Mouse (Mus musculus) cerebellum, adult 18-20 months (tissue): ENCODE data around the gene Zfp709.
"Not testable (repeated sequence)": the region's sequence is repeated elsewhere in the genome, so short reads cannot be mapped to it uniquely, and the experiment has no call there.

Experiments
- DNase-seq, 2 experiments: peaks; one replicate each; pipeline ENCODE4 v3.0.0; 2021

Zfp709 gene

DNA sequence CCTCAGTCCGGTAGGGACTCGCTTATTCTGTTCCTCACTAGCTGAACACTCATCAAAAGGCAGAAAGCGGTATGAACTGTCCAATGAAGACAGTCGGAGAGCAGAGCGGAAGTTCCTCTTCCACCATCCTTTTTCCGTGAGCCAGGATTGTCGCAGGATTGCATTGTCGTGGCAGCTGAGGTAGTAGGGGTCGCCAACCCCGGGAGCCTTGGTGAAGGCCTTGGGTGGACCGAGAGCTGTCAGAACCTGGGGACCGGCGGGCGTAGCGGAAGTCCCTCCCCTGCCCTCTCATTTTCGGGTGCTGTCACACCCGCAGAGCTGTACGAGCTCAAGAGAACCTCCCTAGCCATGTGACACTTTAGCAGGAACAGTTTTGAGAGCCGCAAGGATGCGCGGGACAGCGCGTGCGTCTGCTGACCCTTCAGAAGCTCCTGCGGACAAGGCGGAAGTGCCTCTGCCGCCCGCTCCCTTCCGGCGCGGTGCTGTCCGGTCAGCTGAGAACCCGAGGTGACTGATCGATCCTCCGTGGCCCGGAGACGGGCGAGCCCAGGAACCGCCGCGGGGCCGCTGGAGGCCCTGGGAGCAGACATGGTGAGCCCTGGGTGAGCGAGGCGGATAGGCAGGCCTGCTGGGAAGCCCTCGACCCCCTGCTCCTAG lies at the start of gene Zfp709:
TSS of gene Zfp709 (plus strand) at position 402 of the 657 bp plus-strand sequence.
- peak; percentile 75 to 76 for DNase-seq

DNA sequence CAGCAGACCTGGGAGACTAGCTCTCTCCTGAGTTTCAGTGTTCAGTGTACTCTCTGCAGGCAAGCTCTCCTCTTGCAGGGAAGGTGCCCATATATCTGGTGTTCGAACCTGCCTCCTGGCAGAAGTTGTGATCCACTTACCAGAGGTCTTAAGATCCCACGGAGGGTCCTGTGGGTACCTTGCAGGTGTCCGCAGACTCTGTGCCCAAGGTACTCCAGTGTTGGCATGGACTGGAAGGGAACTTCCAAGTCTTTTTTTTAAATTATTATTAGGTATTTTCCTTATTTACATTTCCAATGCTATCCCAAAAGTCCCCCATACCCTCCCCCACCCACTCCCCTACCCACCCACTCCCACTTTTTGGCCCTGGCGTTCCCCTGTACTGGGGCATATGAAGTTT lies 43.6 kb upstream of the Zfp709 start:
- not testable (repeated sequence) for DNase-seq

DNA sequence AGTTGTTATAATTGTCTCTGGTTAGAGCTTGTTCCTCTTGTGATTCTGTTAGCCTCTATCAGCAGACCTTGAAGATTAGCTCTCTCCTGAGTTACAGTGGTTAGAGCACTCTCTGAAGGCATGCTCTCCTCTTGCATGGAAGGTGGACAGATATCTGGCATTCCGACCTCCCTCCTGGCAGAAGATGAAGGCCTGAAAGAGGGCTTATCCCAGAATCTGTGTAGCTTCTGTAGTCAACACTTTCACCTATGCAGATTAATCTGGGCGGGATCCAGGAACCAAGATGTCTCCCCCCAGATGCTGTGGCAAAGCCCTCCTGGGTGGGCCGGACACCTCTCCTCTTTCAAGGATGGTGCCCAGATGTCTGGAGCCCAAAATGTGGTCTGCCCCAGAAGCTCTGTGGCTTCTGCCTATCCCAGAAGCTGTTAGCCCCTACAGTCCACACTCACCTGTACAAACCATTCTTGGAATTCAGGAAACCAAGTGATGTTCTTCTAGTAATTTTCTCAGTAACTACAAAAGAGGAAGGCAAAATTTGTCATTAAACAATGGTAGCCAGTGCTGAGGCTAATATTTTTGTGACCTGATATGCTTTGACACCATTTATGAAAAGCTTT lies 40.5 kb upstream of the Zfp709 start:
- DNase-seq: not testable (repeated sequence)

DNA sequence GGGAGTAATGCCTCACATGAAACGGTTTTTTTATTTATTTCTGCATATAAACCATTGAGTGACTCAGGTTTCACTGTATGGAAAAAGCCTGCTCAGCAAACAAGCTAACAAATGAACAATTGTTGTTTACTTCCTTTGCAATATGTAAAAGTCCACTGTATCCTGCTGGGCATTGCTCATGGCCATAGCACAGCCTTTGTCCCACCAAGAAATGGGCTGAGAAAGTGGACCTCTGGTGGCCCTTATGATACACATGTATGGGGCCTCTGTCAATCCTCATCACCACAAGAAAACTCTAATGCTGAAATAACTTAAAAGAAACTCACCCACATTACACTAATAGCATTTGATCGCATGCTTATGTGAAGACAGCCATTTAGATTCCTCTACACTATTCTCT lies 39.3 kb upstream of the Zfp709 start:
- not testable (repeated sequence) for DNase-seq

DNA sequence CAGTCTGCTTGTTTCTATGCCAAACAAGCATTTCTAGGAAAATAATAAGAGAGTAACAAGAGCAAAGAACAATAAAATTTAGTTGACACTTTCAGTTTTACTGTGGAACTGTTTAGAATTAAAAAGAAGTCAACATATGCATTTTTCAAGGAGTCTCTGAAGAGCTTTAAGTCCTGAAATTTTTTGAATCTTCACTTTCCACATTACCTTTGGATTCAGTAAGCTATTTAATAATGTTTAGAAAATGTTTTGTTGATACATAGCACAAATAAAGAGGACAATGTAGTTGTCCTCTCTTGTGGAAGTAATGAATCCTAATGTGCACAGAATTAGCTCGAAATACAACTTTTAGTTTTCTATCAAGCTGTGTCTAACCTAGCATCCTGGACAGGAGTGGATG lies 37.4 kb upstream of the Zfp709 start:
- not testable (repeated sequence) for DNase-seq

DNA sequence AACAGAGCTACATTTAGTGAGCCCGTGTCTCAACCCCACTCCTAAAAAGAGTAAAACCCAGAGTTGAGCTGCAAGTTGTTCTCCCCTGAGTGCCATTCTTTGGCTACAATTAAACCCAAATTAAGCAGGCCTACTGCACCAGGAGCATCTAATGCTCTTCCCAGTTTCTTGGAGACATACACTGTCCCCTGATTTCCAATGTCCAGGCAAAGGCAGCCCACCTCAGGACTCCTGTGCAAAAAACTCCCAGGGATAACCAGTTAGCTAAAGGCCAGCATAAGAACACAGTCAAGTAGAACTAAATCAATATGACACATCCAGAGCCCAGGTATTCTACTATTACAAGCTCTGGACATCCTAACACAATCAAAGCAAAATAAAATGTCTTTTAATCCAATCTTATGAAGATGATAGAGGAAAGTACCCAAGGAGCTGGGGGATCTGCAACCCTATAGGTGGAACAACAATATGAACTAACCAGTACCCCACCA lies 35.8 kb upstream of the Zfp709 start:
- DNase-seq: not testable (repeated sequence)

DNA sequence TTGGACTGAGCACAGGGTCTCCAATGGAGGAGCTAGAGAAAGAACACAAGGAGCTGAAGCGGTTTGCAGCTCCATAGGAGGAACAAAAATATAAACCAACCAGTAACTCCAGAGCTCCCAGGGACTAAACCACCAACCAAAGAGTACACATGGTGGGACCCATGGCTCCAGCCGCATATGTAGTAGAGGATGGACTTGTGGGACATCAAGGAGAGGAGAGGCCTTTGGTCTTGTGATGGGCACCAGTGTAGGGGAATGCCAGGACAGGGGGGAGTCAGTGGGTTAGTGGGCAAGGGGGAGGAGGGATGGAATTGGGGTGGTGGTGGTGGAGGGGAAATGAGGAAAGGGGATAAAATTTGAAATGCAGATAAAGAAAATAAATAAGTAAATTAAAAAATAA lies 35.1 kb upstream of the Zfp709 start:
- not testable (repeated sequence) for DNase-seq

DNA sequence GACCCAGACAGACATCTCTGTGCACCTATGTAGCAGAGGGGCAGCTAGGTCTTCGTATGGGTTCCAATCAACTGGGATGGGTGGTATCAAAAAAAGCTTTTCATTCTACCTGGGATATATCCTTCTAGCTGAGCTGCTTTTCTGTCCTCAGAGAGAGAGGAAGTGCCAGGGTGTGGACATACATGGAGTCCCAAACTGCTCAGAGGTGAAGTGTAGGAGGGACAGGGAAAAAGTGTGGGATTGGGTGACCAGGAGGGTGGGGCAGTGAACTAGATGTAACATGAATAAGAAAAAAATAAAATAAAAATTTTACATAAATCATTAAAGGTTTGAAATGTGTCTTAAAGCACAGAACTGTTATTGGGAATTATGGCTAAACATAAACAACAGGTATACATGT lies 30.8 kb upstream of the Zfp709 start:
- DNase-seq: not testable (repeated sequence)

DNA sequence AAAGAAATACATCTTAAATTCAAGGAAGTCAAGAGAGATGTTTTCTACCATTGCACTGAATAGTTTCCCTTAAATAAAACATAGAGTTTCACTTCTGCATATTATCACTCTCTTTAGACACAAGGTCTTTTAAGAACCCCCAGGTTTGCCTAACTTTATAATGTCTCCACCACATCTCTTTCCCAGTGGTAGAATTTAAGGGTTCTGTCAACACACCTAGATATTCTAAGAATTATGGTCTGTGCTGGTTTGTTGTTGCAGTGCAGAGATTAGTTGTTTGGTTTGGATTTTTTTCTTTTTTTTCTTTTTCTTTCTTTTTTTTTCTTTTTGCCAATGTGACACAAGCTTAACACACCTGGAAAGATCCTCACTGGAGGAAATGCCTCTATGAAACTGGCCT lies 28.5 kb upstream of the Zfp709 start:
- not testable (repeated sequence) for DNase-seq

DNA sequence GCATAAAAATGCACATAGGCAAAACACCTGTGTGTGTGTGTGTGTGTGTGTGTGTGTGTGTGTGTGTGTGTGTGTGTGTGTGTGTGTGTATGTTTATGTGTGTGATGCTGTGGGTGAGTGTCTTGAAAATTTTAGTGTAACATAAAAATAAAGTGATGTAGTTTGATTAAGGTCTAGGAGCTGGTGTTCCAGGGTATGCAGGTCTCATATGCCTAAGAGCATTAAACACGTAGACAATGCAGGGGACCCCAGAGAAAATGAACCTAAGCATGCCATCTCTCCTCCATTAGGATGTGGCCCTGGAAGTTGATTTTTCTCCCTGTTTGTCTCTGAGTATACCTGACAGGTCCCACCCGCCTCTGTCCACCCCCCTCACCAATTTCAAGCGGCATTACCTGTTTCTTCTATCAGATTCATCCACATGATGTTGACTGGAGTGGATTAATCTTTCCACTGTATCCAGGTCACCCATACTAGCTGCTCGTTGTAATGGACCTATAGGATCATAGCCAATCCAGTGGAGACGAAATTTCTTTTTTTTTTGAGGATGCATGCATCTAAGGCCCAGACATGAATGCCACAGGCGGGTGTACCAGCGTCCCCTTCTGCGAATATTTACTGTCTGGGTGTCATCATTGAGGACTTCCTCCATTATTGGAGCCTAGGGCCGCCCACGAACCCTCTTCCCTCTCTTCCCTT lies 25.0 kb upstream of the Zfp709 start:
- DNase-seq: not testable (repeated sequence)

DNA sequence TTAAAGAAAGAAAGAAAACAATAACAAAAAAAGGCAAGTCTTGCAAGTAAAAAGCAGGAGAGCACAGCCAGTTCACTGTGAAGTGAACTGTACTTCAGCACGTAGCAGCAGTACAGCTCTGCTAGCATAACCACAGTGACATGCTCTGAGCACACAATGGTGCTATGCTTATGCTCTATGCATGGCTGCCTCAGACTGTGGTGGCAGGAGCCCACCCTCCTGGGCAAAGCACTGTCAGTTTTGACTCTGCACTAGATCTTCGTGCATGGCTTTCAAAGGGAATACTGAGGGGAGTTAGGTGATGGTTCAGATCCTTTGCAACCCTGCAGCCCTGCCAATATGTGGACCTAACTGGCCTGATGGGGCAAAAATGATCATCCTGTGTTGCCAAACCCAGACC lies 24.5 kb upstream of the Zfp709 start:
- DNase-seq: not testable (repeated sequence)

DNA sequence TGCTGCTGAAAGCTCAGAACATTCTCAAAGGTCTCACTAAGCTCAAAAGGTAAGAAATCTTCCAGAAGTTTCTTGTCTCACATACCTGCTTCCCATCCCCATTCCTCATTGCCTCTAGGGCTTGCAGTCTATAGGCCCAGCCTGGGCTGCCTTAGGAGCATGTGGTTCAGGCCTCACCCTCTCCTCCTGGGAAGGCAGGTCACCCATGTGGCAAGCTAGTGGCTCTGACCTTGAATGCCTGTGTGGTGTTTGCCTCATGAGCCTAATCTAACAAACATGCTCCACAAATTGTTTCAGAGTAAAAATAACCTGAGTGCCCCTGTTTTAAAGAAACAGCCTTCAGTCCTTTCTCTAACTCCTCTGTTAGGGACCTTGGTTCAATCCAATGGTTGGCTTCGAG lies 20.3 kb upstream of the Zfp709 start:
- DNase-seq: not testable (repeated sequence)

DNA sequence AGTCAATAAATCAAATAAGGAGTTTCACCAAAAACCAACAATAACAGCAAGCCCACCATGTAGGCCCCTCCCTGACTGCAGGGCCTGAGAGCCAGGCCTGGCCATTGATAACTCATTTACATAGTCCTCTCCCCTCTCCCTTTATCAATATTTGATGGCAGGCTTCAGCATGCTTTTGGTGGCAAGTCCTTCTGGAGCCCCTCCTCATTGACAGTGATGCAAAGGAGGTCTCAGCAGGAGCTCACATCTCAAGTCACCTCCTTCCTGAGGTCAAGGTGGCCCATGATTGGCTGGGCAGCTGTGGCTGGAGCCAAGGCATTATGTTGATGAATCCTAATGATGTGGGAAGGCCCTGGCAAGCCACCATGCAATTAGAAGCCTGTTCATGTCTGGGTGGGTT lies 19.8 kb upstream of the Zfp709 start:
- not testable (repeated sequence) for DNase-seq

DNA sequence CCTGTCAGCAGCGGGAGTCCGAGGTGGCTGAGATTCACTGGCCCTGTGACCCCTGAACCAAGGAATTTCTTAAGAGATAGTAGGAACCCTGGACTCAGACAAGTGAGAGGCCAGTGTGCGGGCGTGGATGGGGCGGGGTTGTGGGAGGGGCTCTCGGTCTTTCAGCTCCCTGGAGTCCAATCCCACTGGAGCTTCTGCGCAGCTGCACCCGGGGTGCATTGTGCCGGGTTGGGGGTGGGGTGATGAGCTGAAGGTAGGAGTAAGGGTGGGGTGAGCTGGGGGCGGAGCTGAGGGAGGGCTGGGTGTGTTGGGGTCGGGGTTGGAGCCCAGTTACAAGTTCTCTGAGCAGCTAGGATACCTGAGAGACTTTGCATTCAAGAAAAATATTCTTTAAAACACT lies 18.8 kb downstream of the Zfp709 start:
- DNase-seq: not testable (repeated sequence)

DNA sequence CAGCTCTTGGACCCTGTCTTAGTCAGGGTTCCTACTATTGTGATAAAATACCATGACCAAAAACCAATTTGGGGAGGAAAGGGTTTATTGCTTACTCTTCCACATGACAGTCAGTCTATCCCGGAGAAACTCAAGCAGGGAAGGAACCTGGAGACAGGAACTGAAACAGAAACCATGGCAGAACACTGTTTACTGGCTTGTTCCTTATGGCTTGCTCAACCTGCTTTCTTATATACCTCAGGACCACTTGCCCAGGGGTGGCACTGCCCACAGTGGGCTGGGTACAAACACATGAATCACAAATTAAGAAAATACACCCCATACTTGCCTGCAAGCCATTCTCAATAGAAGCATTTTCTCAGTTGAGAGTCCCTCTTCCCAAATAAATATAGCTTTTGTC lies 21.3 kb downstream of the Zfp709 start:
- not testable (repeated sequence) for DNase-seq

DNA sequence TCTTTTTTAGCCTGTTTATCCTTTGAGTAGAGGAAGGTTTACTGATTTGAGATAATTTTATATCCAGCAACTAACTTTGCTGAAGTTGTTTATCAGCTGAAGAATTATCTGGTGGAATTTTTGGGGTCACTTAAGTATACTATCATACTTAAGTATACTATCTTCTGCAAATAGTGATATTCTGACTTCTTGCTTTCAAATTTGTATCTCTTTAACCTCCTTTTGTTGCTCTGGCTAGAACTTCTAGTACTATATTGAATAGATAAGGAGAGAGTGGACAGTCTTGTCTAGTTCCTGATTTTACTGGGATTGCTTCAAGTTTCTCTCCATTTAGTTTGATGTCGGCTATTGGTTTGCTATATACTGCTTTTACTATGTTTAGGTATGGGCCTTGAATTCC lies 25.0 kb downstream of the Zfp709 start:
- no peak for DNase-seq

DNA sequence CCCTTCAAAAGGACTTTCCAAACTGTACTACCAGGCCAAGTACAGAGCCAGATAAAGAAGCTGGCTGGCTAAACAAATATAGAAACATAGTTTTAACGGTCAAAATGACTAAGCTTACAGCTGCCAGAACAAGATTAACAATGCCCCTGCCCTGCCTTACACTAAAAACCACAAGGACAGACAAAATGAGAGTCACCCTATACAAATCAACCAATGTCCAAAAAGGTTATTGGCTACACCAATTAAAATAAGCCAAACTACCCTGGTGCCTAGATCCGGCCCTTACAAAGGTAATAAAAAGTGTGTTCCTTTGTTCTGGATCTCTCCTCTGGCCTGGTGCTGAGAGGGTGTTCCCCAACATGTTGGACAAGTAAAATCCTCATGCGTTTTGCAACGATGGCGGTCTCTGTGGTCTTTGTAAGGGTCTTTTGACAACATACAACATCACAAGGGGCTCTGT lies 26.0 kb downstream of the Zfp709 start:
- DNase-seq: no peak

DNA sequence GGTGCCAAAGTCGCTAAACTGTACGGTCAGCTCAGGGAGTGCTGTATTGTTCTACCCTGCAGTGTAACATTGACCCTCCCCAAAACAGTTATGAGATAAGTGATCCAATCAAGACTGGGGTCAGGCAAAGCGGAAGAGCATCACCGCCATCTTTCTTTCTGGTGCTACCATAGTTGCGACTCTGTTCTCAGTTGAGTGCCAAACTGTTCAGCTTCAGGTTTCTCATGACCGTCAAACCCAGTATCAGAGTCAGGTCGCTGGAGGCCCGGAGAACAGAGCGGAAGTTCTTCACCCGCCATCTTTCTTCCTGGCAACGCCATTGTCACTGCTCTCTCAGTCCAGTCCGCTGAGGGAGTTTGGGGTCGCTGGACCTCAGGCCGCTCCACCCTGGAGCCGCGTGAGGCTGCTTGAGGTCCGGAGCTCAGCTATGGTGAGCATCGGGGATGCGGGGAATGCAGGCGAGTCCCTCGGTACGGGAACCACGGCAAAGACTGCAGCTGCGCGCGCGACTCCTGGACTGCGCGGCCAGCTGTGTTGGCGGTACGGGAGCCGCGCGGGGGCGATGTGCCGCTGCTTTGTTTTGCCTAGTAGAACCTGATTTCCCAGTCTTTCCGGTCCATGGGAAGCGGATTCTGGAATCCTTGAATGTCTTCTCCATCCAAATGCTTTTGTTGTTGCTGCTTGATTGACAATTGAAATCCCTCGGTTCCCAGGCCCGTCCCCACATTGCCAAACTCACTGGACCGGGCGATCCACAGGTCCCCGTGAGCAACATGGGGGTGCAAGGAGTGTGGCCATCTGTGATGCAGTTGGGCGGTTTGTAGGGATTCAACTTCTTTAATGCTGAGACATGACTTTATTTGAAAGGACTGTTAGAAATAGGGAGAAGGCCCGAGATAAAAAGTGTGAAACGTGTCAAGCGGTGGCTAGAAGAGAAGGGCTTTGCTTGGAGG lies 26.8 kb downstream of the Zfp709 start, which contains the start of the genes Zfp882 and Zfp617:
TSS of gene Zfp882 (plus strand) at position 300 of the 953 bp plus-strand sequence.
TSS of gene Zfp617 (plus strand) at position 327 of the 953 bp plus-strand sequence.
- DNase-seq: peak; percentile 90 to 91

DNA sequence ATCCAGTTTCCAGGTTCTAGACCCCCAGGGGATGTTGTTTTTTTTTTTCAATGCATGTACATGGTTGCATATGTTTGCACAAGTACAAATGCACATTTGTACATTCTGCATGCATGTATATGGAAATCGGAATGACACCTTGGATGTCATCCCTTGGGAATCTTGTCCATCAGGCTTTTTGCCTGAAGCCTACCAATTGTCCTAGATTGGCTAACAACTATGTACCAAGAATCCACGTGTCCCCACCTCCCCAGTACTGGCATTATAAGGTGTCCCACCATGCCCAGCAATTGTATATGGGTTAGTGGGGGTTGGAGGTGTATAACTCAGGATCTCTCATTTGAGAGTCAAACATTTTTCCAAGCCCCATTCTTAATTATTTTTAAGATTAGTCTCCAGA lies 30.5 kb downstream of the Zfp709 start:
- no peak for DNase-seq

DNA sequence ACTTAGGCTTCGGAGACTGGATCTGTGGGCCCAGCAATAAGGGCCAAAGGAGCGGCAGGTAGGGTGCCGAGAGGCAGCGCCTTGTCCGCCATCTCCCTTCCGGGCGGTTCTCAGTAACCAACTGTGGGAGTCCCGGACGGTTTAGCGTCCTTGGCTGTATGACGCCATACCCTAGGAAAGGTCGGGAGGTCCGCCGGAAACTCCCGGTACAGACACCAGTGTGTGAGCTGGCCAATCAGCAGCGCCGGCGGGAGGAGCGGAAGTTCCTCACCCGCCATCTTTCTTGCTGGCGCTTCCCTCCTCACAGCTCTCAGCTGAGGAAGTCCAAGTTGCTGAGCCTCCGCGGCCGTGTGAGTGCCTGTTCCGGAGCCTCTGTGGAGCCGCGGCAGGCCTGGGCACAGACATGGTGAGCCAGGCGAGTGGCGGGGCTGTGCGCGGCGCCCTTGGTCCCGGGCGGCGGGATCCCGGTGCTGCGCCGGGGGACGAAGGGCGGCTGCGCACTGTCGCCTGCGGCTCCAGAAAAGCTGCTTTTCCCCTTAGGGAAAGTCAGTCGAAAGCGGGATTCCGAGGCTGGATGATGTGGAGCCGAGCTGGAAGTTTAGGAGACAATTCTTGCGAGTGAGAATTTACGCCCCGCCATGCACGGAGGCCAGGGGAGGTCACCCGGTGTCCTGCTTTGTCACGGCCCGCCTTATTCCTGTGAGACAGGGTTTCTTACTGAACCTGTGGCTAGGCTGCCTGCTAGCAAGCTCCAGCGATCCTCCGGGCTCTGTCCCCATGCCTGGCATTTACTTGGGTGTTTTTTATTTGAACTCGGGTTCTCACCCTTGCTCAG lies 41.0 kb downstream of the Zfp709 start:
- peak; percentile 93 to 98 for DNase-seq

DNA sequence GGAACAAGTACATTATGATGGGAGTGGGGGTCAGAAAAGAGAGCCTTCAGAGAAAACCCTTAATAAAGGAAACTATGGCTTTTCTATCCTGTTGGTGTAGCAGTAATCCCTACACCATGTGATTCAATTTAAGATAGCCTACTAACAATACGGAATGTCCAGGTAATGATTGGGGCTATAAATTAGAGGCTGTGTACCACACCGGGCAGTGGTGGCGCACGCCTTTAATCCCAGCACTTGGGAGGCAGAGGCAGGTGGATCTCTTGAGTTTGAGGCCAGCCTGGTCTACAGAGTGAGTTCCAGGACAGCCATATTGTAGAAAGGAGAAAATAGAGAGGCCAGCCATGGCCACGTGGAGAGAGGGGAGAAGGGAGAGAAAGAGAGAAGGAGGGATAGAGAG lies 44.0 kb downstream of the Zfp709 start:
- DNase-seq: no peak
